Mouse (Mus musculus) ZHBTc4 (cell line): ENCODE results near the gene Tpbgl.

ENCODE experiments used
- DNase-seq: peaks from one replicate; pipeline ENCODE4 v3.0.0-alpha.2; 2011; ENCODE audit warnings: low read depth, low spot score

Tpbgl gene

DNA sequence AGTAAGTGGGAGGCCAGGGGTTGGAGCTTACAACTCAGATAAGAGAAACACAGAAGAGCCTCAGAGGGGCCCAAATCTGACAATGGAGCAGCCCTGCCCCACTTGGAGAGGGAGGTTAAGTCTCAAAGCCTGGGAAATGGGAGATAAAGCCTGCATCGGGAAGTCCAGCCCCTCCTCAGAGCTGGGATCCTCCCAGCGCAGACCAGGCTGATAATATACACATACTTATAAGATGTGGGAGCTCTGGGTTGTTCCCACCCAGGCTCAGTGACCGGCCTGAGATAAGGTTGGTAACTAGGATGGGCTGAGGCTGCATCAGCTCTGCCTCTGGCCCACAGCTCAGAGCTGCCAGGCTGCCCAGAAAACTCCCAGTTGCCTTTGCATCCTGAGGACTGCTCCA lies 15.2 kb upstream of the Tpbgl start:
- no peak for DNase-seq

DNA sequence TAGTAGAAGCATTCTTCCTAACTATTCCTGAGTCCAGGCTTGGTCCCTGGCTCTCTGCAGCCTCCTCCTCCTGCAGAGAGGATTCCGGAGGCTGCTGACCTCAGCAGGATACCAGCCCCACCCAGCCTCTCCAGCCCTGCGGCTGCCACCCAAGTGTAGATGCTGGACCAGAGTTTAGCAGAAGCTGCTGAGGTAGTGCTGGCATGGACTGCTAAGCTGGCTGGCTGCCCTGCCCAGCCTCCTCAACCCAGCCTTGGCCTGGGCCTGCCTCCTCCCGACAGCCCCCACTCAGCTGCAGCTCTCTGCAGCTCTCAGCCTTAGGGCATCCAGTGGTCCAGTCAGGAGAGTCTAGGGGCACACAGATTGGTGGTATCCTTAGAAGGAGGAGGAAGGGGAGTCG lies 14.3 kb upstream of the Tpbgl start:
- no peak for DNase-seq

DNA sequence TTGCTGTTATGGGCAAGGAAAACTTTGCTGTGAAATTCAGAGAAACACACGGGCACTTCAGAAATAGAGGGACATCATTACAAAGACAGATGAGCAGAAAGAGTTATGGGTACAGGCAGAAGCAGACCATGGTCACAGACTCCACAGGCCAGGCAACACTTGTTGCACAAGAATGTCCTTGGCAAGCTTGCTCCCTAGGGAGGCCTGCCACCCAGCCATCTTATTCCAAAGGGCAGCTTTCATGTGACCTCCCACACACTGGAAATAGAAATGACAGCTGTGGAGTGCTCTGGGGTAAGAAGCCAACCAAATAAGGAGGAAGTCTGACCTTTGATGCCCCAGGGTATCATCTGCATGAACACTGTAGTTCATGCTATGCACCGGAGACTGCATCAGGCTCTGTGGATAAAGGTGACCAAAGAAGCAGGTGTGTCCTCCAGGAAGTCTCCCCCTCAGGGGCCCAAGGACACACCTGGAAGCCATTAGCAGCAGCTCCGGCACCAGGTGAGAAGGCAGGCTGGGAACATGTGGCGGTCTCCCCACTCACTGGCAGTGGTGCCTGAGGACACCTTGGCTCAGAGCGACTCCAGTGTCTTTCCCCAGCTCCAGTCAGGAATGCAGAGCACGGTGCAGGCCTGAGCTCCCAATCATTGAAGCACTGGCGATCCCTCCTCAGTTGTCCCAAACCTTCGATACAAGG lies 7.2 kb upstream of the Tpbgl start:
- DNase-seq, result no peak

DNA sequence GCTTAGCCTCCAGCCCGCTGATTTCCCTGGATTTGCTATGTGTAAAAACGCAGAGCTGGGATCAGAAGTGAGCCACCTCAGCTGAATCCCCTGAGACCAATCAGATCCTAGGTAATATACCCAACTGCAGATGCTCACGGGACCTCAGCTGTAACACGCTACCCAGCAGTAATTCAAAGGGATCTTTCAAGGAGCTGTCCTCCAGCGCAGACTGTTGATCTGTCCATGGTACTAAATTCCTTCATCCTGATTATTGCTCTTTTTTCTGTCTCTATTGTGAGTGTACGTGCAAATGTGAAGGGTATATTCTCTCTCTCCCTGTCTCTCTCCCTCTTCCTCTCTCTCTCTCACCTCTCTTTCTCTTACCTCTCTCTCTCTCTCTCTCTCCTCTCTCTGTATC lies 5.4 kb upstream of the Tpbgl start:
- DNase-seq, result peak; percentile 41

DNA sequence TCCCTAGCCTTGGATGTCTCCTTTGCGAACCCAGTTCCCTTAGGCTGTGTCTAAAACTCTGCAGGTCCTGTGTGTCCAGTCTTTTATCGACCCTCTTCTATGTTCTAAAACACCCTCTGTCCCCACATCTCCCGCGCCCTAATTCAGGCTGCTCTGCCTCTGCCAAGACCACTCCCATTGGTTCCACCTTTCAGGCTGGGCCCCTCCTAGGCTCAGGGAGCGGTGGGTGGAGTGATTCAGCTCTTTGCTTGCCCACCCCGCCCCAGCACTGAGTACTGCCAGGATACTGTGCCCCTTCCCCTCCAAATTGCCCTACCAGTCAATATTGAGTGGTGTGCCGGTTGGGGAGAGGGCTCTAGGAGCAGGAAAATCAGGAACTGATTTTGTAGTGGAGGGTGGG lies 463 bp upstream of the Tpbgl start:
- no peak for DNase-seq

DNA sequence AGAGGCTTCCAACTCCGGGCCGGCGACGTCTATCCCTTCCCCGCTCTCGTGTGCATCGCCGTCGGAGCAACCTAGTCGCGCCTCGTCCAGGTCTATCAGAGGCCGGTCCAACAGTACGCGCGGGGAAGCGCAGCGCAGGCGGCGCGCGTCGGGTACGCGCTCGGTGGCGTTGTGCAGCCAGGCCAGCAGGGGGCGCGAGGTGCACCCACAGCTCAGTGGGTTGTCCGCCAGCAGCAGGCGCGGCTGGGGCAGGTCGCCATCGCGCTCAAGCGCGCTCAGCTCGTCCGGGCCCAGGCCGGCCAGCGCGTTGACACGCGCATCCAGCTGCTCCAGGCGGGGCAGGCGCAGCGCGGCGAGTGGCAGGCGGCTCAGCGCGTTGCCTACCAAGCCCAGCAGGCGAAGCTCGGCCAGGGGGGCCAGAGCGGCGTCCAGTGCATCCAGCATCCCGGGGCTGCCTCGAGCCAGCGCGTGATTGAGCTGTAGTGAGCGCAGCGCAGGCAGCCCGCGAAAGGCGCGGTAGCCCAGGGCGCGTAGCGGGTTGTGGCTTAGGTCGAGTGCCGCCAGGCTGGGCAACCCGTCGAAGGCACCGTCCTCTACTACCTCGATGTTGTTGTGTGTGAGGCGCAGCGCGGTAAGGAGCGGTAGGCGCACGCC lies 1.1 kb downstream of the Tpbgl start:
- peak; percentile 95 for DNase-seq

DNA sequence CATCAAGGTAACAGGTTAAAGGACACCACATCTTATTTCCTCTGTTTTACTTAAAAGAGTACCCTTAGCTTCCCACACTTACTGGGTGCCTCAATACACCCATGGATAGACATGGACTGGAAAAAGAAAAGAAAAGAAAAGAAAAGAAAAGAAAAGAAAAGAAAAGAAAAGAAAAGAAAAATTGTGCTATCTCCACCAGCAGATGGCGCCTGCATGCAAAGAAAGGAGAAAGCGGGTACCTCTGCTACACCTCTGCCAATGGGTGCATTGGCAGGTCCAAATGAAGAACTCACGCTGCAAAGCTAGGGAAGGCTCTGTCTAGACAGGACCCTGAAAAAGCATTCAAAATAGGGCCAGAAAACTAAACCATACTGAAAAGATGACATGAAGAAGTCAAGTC lies 8.0 kb downstream of the Tpbgl start:
- peak; percentile 36 for DNase-seq

DNA sequence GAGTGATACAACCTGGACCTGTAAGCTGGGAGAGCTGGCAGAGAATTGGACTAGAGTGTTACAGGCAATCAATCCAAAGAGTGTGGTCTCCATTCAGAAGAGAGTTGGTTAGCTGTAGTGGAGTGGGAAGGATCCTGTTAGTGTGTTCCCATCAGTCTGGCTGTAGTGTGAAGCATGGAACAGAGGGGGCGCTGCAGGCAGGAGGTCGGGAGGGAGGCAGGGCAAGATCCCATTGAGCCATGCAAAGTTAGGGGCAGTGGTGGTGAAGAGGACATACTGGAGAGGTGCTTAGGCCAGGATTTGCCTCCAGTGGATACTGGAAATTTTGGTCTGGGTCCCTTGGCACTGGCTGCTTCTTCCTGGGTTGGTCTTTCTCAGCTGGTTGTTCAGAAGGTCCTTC lies 8.6 kb downstream of the Tpbgl start:
- peak; percentile 29 for DNase-seq

DNA sequence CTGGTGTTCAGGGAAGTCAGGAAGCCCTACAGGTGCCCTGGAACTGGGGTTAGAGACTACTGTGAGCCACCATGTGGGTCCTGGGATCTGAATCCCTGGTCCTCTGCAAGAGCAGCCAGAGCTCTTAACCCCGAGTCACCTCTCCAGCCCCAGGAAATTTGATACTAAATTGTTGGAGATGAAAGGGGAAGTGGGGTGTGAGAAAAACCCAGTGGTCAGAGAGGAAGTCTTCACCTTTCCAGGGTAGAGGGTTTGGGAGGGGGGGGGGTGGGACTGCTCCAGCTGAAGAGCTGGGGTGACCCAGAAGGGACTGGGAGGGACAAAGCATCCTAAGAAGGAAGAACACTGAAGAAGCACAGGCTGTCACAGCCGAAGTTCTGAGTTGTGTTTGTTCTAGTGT lies 19.3 kb downstream of the Tpbgl start:
- no peak for DNase-seq

DNA sequence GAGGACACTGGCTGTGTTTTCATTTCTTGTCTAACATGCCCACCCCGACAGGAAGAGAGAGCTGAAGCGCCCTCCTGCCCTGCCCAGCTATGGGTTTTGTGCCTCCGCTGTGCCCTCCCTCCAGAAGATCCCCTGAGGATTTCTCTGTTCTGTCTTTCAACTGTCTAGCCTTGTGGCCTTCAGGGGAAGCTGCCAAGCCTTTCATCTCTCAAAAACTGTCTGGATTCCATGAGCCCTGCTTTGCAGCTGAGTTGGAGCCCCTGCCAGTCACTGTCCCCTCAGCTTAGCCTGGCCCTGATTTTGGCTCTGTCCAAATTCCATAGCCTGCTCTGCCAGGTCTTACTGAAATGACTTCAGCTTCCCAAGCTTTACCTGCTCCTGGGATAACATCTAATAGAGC lies 20.1 kb downstream of the Tpbgl start:
- no peak for DNase-seq

DNA sequence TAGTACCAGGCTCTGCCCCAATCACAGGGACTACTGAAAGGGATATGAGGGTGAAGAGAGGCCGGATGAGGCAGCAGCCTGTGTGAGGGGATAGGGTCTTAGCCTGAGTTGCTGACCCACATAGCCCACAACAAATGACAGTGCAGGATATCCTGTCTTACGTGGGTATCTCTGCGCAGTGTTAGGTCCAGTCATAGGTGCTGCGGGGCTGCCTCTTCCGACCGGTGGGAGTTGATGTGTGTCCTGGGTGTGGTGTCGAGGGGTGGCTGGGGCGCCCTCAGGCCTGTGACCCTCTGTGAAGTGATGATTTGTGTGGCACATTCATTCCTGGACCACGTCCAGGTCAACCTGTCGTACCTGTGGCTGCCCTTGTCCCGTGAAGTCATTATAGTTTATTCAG lies 20.6 kb downstream of the Tpbgl start:
- DNase-seq, result no peak

DNA sequence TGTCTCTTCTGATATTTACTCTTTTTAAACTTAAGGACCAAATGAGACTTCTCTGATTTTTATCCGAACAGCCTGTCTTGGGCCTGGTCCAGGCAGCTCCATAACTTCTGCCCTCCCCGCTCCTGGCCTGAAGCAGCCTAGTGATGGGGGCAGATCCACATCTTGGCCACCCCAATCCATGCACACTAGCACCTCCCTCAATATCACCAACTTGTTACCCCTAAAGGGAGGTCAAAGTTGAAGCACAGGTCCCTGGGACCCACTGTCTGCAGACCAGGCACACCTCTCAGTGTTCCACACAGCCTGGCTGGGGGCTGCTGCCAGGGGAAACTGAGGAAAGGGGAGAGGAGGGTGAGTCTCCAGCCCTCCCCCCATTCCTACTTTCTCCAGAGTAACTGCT lies 21.8 kb downstream of the Tpbgl start:
- DNase-seq, result no peak

DNA sequence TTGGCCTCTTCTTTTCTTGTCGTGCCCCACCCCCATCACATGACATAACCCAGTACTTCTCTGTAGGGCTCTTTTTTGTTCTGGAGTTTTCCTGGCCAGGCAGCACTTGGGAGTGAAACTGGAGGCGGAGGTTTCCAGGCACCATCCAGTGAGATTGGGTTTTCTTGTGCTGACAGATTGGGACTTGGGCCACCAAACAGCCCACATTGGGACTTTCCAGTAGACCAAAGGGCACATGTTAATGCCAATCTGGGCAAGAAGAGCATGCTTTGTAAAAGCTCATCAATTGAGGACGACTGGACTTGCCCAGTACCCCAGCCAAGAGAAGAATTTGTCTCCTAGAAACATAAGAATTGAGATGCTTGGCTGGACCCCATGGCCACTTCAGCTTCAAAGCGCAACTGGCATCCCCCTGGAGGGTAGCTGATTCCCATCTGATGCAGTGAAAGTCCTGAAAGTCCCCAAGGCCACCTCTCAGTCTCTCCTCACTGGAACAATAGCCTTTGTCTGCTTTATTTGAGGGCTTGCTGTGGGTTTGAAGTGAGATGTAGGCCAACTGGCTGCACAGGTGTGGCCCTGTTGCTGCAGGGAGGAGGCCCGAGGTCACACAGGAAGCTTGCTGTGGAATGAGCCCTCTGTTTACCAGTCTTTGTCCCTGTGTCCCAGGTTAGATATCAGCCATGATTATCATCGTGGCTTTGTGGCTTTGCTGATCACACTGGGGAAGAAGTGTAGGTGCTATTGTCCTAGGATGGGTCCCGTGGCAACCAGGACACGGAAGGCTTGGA lies 22.8 kb downstream of the Tpbgl start:
- no peak for DNase-seq

DNA sequence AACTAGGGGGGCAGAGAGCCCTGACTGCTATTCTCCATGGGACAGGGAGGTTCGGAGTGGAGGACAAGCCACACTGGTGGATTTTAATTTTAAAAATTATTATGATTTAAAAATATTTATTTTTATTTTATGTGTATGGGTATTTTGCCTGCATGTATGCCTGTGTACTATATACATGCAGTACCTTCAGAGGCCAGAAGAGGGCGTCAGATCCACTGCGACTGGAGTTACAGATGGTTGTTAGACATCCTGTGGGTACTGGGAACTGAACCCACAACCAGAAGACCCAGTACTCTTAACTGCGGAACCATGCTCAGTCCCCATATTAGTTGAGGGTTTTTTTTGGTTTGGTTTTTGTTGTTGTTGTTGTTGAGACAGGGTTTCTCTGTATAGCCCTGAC lies 28.2 kb downstream of the Tpbgl start:
- peak; percentile 24 for DNase-seq

DNA sequence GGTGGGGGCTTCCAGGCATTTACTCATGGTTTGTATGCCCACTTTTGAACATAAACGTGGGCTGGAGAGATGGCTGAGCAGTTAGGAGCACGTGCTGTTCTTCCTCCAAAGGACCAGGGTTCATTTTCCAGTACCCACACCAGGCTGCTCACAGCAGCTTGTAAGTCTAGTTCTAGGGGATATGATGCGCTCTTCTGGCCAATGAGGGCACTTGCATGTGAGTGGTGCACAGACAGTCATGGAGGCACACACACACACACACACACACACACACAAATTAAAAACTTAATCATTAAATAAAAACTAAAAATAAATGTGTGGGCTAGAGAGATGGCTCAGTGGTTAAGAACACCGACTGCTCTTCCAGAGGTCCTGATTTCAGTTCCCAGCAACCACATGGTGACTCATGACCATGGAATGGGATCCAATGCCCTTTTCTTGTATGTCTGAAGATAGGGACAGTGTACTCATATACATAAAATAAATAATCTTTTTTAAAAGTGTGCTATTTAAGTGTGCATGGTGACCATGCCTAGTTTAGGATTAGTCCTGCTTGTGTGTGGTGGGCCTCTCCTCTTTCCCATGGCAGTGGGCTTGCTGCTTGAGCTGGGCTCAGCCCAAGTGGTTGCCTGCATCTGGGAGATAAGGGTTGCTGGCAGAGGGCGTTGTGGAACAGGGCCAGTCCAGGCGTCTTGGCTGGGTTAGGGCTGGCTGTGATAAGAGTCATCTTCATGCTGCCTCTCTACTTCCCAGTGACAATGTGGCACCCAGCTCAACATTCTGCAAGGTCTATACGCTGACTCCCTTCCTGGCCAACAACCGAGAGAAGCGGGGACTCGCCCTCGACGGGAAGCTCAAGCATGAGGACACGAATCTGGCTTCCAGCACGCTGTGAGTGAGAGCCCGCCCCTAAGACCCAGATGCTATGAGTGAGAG lies 32.8 kb downstream of the Tpbgl start:
- DNase-seq, result no peak

DNA sequence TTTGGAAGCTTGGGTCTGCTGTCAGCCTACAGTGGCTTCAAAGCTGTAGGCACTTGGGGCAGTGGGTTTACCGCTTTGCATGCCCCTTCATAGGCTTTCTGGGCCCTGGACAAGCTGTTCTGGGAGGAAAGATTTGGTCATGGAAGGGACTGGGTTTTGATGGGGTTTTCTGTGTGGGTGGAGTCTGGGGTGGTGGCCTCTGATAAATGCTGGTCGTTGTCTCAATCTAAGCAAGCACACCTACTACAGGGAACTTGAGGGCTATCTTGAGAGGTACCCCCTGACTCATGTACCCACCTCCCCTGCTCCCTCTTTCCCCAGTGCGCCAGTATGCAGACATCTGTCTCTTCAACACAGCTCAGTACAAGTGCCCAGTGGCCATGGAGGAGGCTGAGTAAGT lies 34.2 kb downstream of the Tpbgl start:
- no peak for DNase-seq

DNA sequence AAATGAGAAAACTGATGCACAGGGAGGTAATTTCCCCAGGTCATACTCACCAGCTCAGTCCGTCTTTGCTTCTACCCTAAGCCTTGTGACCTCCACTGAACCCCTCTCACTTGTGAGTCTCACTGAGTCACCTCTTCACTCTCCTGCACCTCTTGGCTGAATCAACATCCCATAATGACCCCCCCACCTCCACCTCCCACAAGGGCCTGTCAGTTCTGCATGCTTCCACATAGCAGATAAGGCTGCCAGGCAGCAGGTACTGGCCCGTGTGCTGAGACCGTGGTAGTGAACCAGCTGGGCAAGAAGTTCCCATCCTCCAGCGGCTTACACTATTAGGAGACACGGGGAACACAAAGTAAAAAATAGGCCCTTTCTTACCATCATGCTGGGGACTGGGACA lies 36.3 kb downstream of the Tpbgl start:
- no peak for DNase-seq

DNA sequence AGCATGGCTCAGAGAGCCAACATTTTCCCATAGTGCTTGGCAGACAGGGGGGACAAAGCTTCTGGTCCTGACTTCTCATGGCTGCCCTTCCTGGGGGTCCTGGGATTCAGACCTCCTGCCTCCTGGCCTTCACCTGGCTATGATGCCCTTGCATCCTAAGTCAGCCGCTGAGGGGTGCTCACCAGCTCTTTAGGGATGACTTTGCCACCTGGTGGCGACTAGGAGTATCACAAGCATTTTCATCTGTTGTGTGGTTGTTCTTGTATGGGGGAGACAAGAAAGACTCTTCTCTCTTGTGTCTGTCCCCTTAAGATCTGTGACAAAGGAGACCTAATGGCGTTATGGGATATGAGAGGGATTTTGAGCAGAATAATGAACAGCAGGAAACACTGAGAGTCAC lies 36.8 kb downstream of the Tpbgl start:
- peak; percentile 68 for DNase-seq

DNA sequence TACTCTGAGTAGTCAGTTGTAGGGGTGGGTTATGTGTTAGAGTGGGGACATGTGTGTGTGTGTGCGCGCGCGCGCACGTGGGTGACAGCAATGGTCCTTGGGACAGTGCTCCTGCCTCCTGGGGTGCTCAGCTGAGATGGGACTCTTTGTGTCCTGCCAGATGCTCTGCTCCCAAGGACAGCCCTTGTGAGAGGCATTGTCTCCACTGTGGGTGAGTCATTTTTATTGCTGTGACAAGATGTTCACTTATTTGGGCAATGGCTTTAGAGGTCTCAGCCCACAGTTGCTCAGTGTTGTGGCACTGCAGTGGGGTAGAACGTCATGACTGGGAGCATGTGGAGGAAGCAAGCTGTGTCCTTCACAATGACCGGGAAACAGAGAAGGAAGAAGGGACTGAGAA lies 40.9 kb downstream of the Tpbgl start:
- DNase-seq, result no peak

DNA sequence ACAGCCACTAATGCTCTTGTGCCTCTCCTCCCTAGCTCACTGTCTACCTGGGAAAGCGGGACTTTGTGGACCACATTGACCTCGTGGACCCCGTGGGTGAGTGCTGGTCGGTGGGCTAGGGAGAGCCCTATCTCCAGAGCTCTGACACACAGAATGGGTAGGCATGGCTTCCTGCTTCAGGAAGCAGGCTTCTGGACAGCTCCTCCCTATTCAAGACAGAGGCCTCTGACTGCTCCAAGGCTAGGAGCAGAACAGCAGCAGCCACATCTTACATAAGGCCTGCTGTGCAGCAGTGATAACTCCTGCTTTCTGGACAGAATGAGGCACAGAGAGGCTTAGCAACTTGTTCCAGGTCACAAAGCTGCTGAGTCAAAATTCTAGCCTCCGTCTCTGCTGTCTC lies 43.3 kb downstream of the Tpbgl start:
- peak; percentile 20 for DNase-seq

DNA sequence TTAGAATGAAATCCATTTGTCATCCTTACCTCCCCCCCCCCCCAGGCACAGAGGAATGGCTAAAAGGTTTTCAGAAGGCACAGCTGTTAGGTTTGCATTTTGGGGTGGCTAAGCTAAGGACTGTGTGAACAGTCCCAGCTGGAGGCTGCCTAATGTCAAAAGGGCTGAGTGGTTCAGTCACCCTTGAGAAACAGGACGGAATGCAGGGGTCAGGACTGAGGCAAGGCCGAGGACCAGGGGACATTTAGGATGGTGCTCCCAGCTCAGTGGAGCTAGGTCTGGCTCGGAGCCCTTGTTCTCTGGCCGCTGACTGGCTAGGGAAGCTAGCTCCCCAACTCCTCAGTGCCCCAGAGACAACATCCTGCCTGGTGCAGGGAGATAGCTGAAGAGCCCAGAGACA lies 44.0 kb downstream of the Tpbgl start:
- DNase-seq, result no peak

DNA sequence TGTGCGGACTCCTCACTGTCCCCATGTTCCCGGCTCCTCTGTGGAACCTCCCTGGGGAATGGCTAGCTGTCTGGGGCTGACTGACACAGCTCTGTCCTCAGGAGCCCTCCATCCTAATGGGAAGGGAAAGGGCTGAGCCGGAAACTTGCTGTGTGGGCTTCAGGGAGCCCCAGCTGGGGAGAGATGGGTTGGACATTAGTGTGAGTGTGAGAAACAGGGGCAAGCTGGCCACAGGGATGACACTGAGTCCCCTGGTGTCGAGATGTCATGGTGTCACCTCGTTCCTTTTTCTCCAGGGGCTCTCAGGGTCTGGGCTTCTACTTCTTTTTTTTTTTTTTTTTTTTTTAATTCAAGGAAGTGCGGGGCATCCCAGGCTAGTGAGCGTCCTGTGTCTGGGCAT lies 44.6 kb downstream of the Tpbgl start:
- no peak for DNase-seq
